Mouse (Mus musculus) layer of hippocampus, adult 18-20 months (tissue): Measurements from ENCODE around the gene Slc4a2. TPM values are rescaled to one million over a fixed set of nuclear protein-coding genes. Genes with fewer than 3 reads are reported as not detected.
A peak's percentile ranks its signal among the peaks of the same experiment; 100 is the strongest.

Experiments
- DNase-seq, 2 experiments: peaks; one replicate each; pipeline ENCODE4 v3.0.0; 2022; ENCODE audit warnings: low spot score in 2 of 2
- long read RNA-seq: library from polyadenylated mRNA; stranded (forward); transcript quantifications from one replicate; pipeline ENCODE4 v2.0.0, GENCODE M21; 2021
- total RNA-seq, 2 experiments: library from RNA; stranded (reverse); gene quantifications; 2 replicates each; pipeline ENCODE4 v1.2.3; 2021

The Slc4a2 gene
- 10 to 100 TPM; 30.1 to 30.8 TPM for total RNA-seq
- long read RNA-seq, full-length matches to known transcripts: 27 of 56 reads
- long read RNA-seq, partial matches to known transcripts: 16 of 56 reads
- long read RNA-seq, other reads (novel, unspliced or antisense): 13 of 56 reads

- peak; percentile 100 for DNase-seq
Observed at GRCm38 (mm10) chr5:24423129-24424003, at the start of gene Slc4a2, which contains the start of gene Cdk5. Slc4a2 (plus strand) TSS chr5:24423837. Cdk5 (minus strand) TSS chr5:24423530.

- DNase-seq: peak in 1 of 2 experiments; percentile 69
Observed at GRCm38 (mm10) chr5:24374216-24374615, 49.4 kb upstream of the Slc4a2 start.

GRCm38 (mm10) chr5:24374666-24375328, 48.8 kb upstream of the Slc4a2 start:
- DNase-seq: no peak

- no peak for DNase-seq
Observed at GRCm38 (mm10) chr5:24378700-24379099, 44.9 kb upstream of the Slc4a2 start.

- DNase-seq: no peak
Observed at GRCm38 (mm10) chr5:24379501-24379900, 44.1 kb upstream of the Slc4a2 start.

GRCm38 (mm10) chr5:24380499-24380898, 43.1 kb upstream of the Slc4a2 start:
- no peak for DNase-seq

GRCm38 (mm10) chr5:24381486-24381885, 42.2 kb upstream of the Slc4a2 start:
- DNase-seq: no peak

- no peak for DNase-seq
Observed at GRCm38 (mm10) chr5:24381988-24382387, 41.6 kb upstream of the Slc4a2 start.

GRCm38 (mm10) chr5:24383026-24383859, 40.4 kb upstream of the Slc4a2 start:
- DNase-seq: peak; percentile 88 to 95

GRCm38 (mm10) chr5:24384407-24384806, 39.2 kb upstream of the Slc4a2 start:
- peak; percentile 26 to 50 for DNase-seq

GRCm38 (mm10) chr5:24385374-24385773, 38.3 kb upstream of the Slc4a2 start:
- DNase-seq: no peak

- DNase-seq: no peak
Observed at GRCm38 (mm10) chr5:24385887-24386550, 37.6 kb upstream of the Slc4a2 start.

- DNase-seq: peak; percentile 57 to 71
Observed at GRCm38 (mm10) chr5:24387264-24388241, 36.1 kb upstream of the Slc4a2 start.

- no peak for DNase-seq
Observed at GRCm38 (mm10) chr5:24388246-24388915, 35.3 kb upstream of the Slc4a2 start.

GRCm38 (mm10) chr5:24389011-24389657, 34.5 kb upstream of the Slc4a2 start:
- no peak for DNase-seq

- no peak for DNase-seq
Observed at GRCm38 (mm10) chr5:24389658-24390020, 34.0 kb upstream of the Slc4a2 start.

GRCm38 (mm10) chr5:24391864-24392263, 31.8 kb upstream of the Slc4a2 start, which contains the start of gene Atg9b:
Atg9b (minus strand) TSS chr5:24392143.
- no peak for DNase-seq

GRCm38 (mm10) chr5:24392724-24393123, 30.9 kb upstream of the Slc4a2 start:
- no peak for DNase-seq
